Mouse (Mus musculus): ENCODE results near the gene Mob1b. TPM values are rescaled to one million over a fixed set of nuclear protein-coding genes. Genes with fewer than 3 reads are reported as not detected.

The Mob1b gene
- polyA plus RNA-seq, 1 experiment from 2014 or later = 17.5 TPM

GRCm38 (mm10) chr5:88685306-88685705 is 35.3 kb upstream of the Mob1b start:
- H3K4me1 ChIP-seq (ENCODE audit: control insufficient read depth, insufficient read depth, low read length) = peaks cover 7% of the 10 kb centered on the region; the same call in 1 of the 2 replicates
- H3K4me3 ChIP-seq (ENCODE audit: low read length) = no peak overlapping the region
- H3K36me3 ChIP-seq (ENCODE audit: control insufficient read depth, insufficient read depth) = no peaks in the 10 kb centered on the region
- ATAC-seq (replicated peaks; ENCODE audit: extremely low read depth, insufficient read depth, low FRiP score) = no peak
- H3K4me2 ChIP-seq (ENCODE audit: low read depth, low read length) = no peak overlapping the region; the same call in 1 of the 2 replicates
- no peak overlapping the region for H3K27ac ChIP-seq (ENCODE audit: low read length)
- no peak overlapping the region for H3K9ac ChIP-seq (ENCODE audit: low read length)
- H3K9me3 ChIP-seq (replicated peaks; ENCODE audit: control insufficient read depth, low read length) = no peaks in the 10 kb centered on the region
- WGBS = 17% methylated on average over 6 of the region's 6 CpGs
- no peaks in the 10 kb centered on the region for H3K27me3 ChIP-seq (ENCODE audit: control insufficient read depth, insufficient read depth, low read length)

DNA sequence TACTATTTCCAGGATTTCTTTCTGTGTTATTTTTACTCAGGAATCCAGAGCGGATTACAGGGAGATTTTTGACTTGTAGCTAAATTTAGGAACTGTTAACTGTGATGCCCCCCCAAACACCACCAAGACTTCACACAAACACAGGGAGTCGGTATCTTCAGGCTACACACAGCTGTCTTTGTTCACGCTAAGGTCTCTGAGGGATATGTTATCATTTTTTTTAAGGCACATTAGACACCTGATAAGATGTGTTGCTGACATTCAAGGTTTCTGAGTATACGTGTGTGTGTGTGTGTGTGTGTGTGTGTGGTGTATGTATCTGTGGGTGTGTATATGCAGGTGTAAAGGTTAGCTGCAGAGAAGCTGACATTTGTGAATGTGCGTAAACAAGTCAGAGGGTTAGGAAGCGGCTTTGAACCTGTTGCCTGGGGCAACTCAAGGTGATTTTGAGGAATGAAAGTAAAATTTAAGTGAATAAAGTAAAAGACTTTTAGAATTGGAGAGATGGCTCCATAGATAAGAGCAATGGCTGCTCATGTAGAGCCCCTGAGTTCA is 34.8 kb upstream of the Mob1b start:
- no peaks in the 10 kb centered on the region for H3K27me3 ChIP-seq (ENCODE audit: control insufficient read depth, insufficient read depth, low read length)
- no peak for ATAC-seq (replicated peaks; ENCODE audit: extremely low read depth, insufficient read depth, low FRiP score)
- H3K9me3 ChIP-seq (replicated peaks; ENCODE audit: control insufficient read depth, low read length) = no peaks in the 10 kb centered on the region
- no peak overlapping the region for H3K4me3 ChIP-seq (ENCODE audit: low read length)
- H3K4me2 ChIP-seq (ENCODE audit: low read depth, low read length) = no peak overlapping the region; the same call in 1 of the 2 replicates
- H3K27ac ChIP-seq (ENCODE audit: low read length) = no peak overlapping the region
- H3K36me3 ChIP-seq (ENCODE audit: control insufficient read depth, insufficient read depth) = no peaks in the 10 kb centered on the region
- no peak overlapping the region for H3K9ac ChIP-seq (ENCODE audit: low read length)
- H3K4me1 ChIP-seq (ENCODE audit: control insufficient read depth, insufficient read depth, low read length) = peaks cover 7% of the 10 kb centered on the region; the same call in 1 of the 2 replicates
- 38% methylated on average over 6 of the region's 6 CpGs for WGBS

DNA sequence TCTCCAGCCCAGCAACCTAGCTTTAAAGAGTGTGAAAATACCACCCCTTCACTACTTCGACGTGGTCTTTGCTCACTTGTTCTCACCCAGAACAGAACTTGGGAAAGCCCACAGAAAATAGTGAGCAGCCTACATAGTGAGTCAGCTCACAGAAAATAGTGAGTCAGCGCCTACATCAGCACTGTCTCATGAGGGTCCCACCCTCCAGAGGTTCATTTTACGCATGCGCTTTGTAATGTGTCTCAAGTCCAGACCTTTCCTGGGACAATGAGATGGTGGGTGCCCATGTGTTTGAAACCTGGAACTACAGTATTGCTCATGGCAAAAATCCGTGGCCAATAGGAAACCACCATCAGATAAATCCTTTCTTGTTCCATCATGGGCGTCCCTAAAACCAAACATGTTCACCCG is 32.7 kb upstream of the Mob1b start:
- Histone ChIP-seq H3K4me2 (ENCODE audit: low read depth, low read length) (no peak overlapping the region), H3K36me3 (ENCODE audit: control insufficient read depth, insufficient read depth) (no peaks in the 10 kb centered on the region), H3K27ac (ENCODE audit: low read length) (no peak overlapping the region), H3K27me3 (ENCODE audit: control insufficient read depth, insufficient read depth, low read length) (no peaks in the 10 kb centered on the region), H3K4me1 (ENCODE audit: control insufficient read depth, insufficient read depth, low read length) (peaks cover 7% of the 10 kb centered on the region; the same call in 1 of the 2 replicates), H3K9ac (ENCODE audit: low read length) (no peak overlapping the region), H3K9me3 (replicated peaks; ENCODE audit: control insufficient read depth, low read length) (no peaks in the 10 kb centered on the region), H3K4me3 (ENCODE audit: low read length) (no peak overlapping the region)
- no peak for ATAC-seq (replicated peaks; ENCODE audit: extremely low read depth, insufficient read depth, low FRiP score)
- WGBS = 77% methylated on average over 8 of the region's 8 CpGs

DNA sequence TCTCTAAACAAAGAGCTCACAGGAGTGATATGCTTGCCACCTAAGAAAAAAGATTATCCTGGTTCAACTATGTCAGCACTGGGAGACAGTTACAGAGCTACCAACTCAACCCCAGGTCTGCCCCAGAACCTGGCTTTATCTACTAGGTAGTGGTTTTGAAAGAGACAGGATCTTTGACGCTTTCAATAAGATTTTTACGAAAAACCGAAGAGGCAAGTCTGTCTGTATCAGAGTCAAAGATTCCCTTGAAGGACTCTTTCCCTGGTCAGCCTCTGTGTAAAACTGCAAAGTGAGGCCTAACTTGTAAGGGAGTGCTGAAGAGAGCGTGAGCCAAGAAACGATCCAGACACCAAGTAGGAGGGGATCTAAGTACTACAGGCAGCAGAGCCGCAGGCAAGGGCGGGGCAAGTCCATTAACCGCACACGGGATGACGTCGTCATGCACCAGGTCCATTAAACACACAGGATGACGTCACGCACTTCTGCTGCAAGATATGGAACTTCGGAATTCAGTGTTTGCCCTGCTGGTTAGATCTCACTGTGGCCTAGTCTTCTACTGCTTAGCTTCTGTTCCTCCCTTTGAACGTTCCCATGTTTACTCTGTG is 32.0 kb upstream of the Mob1b start:
- ATAC-seq (replicated peaks; ENCODE audit: extremely low read depth, insufficient read depth, low FRiP score) = no peak
- Histone ChIP-seq H3K4me3 (ENCODE audit: low read length) (no peak overlapping the region), H3K4me1 (ENCODE audit: control insufficient read depth, insufficient read depth, low read length) (peaks cover 7% of the 10 kb centered on the region; the same call in 1 of the 2 replicates), H3K9ac (ENCODE audit: low read length) (no peak overlapping the region), H3K36me3 (ENCODE audit: control insufficient read depth, insufficient read depth) (no peaks in the 10 kb centered on the region), H3K27me3 (ENCODE audit: control insufficient read depth, insufficient read depth, low read length) (no peaks in the 10 kb centered on the region), H3K4me2 (ENCODE audit: low read depth, low read length) (no peak overlapping the region), H3K9me3 (replicated peaks; ENCODE audit: control insufficient read depth, low read length) (no peaks in the 10 kb centered on the region), H3K27ac (ENCODE audit: low read length) (no peak overlapping the region)
- 60% methylated on average over 15 of the region's 15 CpGs for WGBS

DNA sequence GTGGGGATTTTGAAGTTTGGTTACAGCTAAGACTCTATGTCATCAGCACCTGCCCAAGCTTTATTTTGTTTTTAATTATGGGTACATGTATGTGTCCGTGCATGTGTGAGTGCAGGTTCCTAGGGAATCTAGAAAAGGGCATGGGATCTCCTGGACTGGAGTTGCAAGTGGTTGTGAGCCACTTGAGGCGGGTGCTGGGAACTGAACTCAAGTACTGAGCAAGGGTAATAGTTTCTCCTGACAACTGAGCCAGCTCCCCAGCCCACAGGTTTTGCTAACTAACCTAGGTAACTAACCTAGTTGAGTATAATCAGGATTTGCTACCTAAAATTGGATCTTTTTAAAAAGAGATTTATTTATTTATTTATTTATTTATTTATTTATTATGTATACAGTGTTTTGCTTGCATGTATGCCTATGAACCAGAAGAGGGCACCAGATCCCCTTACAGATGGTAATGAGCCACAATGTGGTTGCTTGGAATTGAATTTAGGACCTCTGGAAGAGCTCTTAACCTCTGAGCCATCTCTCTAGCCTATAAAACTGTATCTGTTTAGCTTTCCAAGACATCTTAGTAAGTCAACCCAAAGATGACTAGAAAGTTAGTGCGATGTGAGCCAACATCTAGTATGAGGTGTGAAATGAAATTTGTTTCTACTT is 31.2 kb upstream of the Mob1b start:
- no peak overlapping the region for H3K27ac ChIP-seq (ENCODE audit: low read length)
- 69% methylated on average over 3 of the region's 3 CpGs for WGBS
- peaks cover 7% of the 10 kb centered on the region; the same call in 1 of the 2 replicates for H3K4me1 ChIP-seq (ENCODE audit: control insufficient read depth, insufficient read depth, low read length)
- no peak overlapping the region for H3K9ac ChIP-seq (ENCODE audit: low read length)
- no peaks in the 10 kb centered on the region for H3K27me3 ChIP-seq (ENCODE audit: control insufficient read depth, insufficient read depth, low read length)
- H3K4me2 ChIP-seq (ENCODE audit: low read depth, low read length) = no peak overlapping the region
- no peaks in the 10 kb centered on the region for H3K36me3 ChIP-seq (ENCODE audit: control insufficient read depth, insufficient read depth)
- H3K9me3 ChIP-seq (replicated peaks; ENCODE audit: control insufficient read depth, low read length) = no peaks in the 10 kb centered on the region
- ATAC-seq (replicated peaks; ENCODE audit: extremely low read depth, insufficient read depth, low FRiP score) = no peak
- no peak overlapping the region for H3K4me3 ChIP-seq (ENCODE audit: low read length)

- Histone ChIP-seq H3K9me3 (replicated peaks; ENCODE audit: control insufficient read depth, low read length) (no peaks in the 10 kb centered on the region), H3K36me3 (ENCODE audit: control insufficient read depth, insufficient read depth) (no peaks in the 10 kb centered on the region), H3K27ac (ENCODE audit: low read length) (no peak overlapping the region), H3K4me2 (ENCODE audit: low read depth, low read length) (no peak overlapping the region), H3K27me3 (ENCODE audit: control insufficient read depth, insufficient read depth, low read length) (no peaks in the 10 kb centered on the region), H3K4me3 (ENCODE audit: low read length) (no peak overlapping the region), H3K9ac (ENCODE audit: low read length) (no peak overlapping the region), H3K4me1 (ENCODE audit: control insufficient read depth, insufficient read depth, low read length) (no peaks in the 10 kb centered on the region; the same call in 1 of the 2 replicates)
- WGBS = 65% methylated on average over 10 of the region's 10 CpGs
- ATAC-seq (replicated peaks; ENCODE audit: extremely low read depth, insufficient read depth, low FRiP score) = no peak
Measured at GRCm38 (mm10) chr5:88690681-88691505, 29.8 kb upstream of the Mob1b start.

DNA sequence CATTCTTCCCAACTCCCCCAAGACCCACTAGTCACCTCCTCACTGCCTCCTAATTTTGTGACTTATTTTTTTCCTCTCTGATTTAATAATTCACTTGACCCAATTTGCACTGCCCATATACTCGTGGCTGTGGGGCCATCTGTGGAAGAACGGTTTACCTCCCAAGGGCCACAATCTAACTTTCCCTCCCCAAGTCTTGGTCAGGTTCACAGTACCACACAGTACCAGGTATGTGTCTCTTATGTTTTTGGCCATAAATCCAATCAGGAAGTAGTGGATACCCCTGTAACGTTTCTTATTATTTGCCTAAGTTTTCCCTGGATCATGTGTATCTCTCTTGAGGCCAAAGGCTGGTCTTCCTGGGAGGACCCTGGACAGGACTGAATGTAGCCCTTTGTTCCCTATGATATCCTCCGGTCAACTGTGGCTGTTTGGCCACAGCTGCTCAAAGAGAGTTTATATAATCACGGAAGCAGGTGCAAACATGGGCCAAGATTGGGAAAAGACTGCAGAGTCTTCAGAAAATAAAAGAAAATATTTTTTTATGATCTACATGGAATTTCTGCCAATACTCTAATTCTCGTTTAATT is 29.1 kb upstream of the Mob1b start:
- Histone ChIP-seq H3K4me1 (ENCODE audit: control insufficient read depth, insufficient read depth, low read length) (no peaks in the 10 kb centered on the region), H3K9me3 (replicated peaks; ENCODE audit: control insufficient read depth, low read length) (no peaks in the 10 kb centered on the region), H3K9ac (ENCODE audit: low read length) (no peak overlapping the region), H3K4me3 (ENCODE audit: low read length) (no peak overlapping the region), H3K4me2 (ENCODE audit: low read depth, low read length) (no peak overlapping the region), H3K27ac (ENCODE audit: low read length) (no peak overlapping the region), H3K27me3 (ENCODE audit: control insufficient read depth, insufficient read depth, low read length) (no peaks in the 10 kb centered on the region), H3K36me3 (ENCODE audit: control insufficient read depth, insufficient read depth) (no peaks in the 10 kb centered on the region)
- whole genome bisulfite sequencing = 72% methylated on average over 6 of the region's 6 CpGs
- ATAC-seq (replicated peaks; ENCODE audit: extremely low read depth, insufficient read depth, low FRiP score) = no peak

GRCm38 (mm10) chr5:88692586-88692985 is 28.1 kb upstream of the Mob1b start:
- WGBS = 86% methylated on average over 4 of the region's 4 CpGs
- Histone ChIP-seq H3K9ac (ENCODE audit: low read length) (no peak overlapping the region), H3K4me1 (ENCODE audit: control insufficient read depth, insufficient read depth, low read length) (no peaks in the 10 kb centered on the region), H3K27me3 (ENCODE audit: control insufficient read depth, insufficient read depth, low read length) (no peaks in the 10 kb centered on the region), H3K9me3 (replicated peaks; ENCODE audit: control insufficient read depth, low read length) (no peaks in the 10 kb centered on the region), H3K36me3 (ENCODE audit: control insufficient read depth, insufficient read depth) (no peaks in the 10 kb centered on the region), H3K4me3 (ENCODE audit: low read length) (no peak overlapping the region), H3K4me2 (ENCODE audit: low read depth, low read length) (no peak overlapping the region), H3K27ac (ENCODE audit: low read length) (no peak overlapping the region)
- ATAC-seq (replicated peaks; ENCODE audit: extremely low read depth, insufficient read depth, low FRiP score) = no peak

Measured in heart, embryonic 16.5 days (tissue).